Comparison of ENCODE assay signal across 9 mouse cellular contexts in the genomic region with DNA sequence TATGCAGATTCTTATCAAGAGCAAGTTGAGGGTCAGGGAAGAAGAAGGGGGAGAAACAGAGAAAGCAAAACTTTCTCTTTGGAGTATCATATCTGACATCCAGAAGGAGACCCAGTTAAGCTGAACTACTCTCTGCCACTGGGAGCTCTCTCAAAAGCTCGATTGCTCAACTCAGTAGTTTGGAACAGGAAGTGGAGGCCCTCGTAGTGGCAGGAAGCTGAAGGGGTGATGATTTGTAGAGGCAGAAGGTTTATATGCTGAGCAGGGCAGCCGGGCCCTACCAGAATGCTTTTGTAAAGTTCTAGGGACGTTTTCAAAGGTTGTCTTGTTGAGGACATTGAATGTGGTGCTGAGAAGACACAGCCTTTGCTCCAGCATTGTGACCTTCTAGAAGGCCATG. TPM values are rescaled to one million over a fixed set of nuclear protein-coding genes. Genes with fewer than 3 reads are reported as not detected.
DNase-seq lines count a peak whose midpoint lies in the region; ATAC-seq and TF ChIP-seq lines count a peak whose summit lies in the region.
"Had no signal": no experiment of that assay in that cellular context is flagged by ENCODE, and none has a peak within 500 bp of the region (broad histone marks: within the 10 kb centered on the region; RNA-seq: fewer than 3 reads in every experiment).

No protein-coding gene starts in this region.

- no peak overlapping the region for H3K9ac ChIP-seq in hindbrain, embryonic 11.5 days (ENCODE audit: low read depth, low read length)
- no peak overlapping the region for H3K9ac ChIP-seq in midbrain, embryonic 14.5 days (replicated peaks; ENCODE audit: low read length)

- intact Hi-C loops in gastrocnemius, adult 2 months (cut with DNase I) = no loop called here

- H3K9me3 ChIP-seq in hindbrain, embryonic 11.5 days (ENCODE audit: control insufficient read depth, low read length) = no peaks in the 10 kb centered on the region
- no peaks in the 10 kb centered on the region for H3K9me3 ChIP-seq in midbrain, embryonic 14.5 days (ENCODE audit: control insufficient read depth, low read length)

- H3K27ac ChIP-seq in gastrocnemius, adult 2 months = no peak overlapping the region
- H3K27ac ChIP-seq in hindbrain, embryonic 11.5 days (ENCODE audit: low read depth, low read length) = no peak overlapping the region
- no peak overlapping the region for H3K27ac ChIP-seq in midbrain, embryonic 14.5 days (replicated peaks; ENCODE audit: low read depth, low read length)

- peaks cover 19% of the 10 kb centered on the region for H3K27me3 ChIP-seq in hindbrain, embryonic 11.5 days (ENCODE audit: control insufficient read depth, insufficient read depth, low read length)
- H3K27me3 ChIP-seq in midbrain, embryonic 14.5 days (ENCODE audit: control insufficient read depth, insufficient read depth, low read length) = peaks cover 15% of the 10 kb centered on the region

- ATAC-seq in inflammation-experienced regulatory T-cells, adult 6 months = peak; percentile 93
- ATAC-seq in monocyte, adult 5-6 weeks (replicated peaks; ENCODE audit: insufficient number of reproducible peaks, low FRiP score, low TSS enrichment, poor library complexity, severe bottlenecking) = peak; percentile 67; the same call in 1 of the 2 replicates
- ATAC-seq in hindbrain, embryonic 11.5 days (ENCODE audit: low FRiP score) = no peak
- ATAC-seq in midbrain, embryonic 14.5 days (ENCODE audit: low FRiP score, low TSS enrichment) = no peak

- H3K4me3 ChIP-seq in gastrocnemius, adult 2 months = no peak overlapping the region
- H3K4me3 ChIP-seq in hindbrain, embryonic 11.5 days (ENCODE audit: low read depth, low read length) = no peak overlapping the region
- no peak overlapping the region for H3K4me3 ChIP-seq in midbrain, embryonic 14.5 days (replicated peaks; ENCODE audit: low read depth, low read length)

- no peak overlapping the region for H3K4me2 ChIP-seq in hindbrain, embryonic 11.5 days (replicated peaks; ENCODE audit: low read depth, low read length)
- no peak overlapping the region for H3K4me2 ChIP-seq in midbrain, embryonic 14.5 days (ENCODE audit: low read length)
- H3K4me2 ChIP-seq: midbrain, embryonic 11.5 days had no signal

- no peaks in the 10 kb centered on the region for H3K36me3 ChIP-seq in hindbrain, embryonic 11.5 days (ENCODE audit: control insufficient read depth, insufficient read depth, low read length)
- H3K36me3 ChIP-seq in midbrain, embryonic 14.5 days (ENCODE audit: control insufficient read depth, insufficient read depth, low read length) = no peaks in the 10 kb centered on the region

- no peak for TF ChIP-seq CTCF in gastrocnemius, adult 2 months (IDR thresholded peaks at IDR 0.05)

- peak; percentile 27 for DNase-seq in gastrocnemius, adult 2 months
- no peak for DNase-seq in gastrocnemius, postnatal 4 days (ENCODE audit: low spot score in 2 of 2)
- peak; percentile 61 for DNase-seq in CD4-positive helper T cell, adult 2 months (ENCODE audit: low read depth, low spot score)
- DNase-seq in hindbrain, embryonic 11.5 days (ENCODE audit: low spot score) = no peak
- no peak for DNase-seq in midbrain, embryonic 14.5 days
- DNase-seq in retina, postnatal 1 day = no peak

- no peaks in the 10 kb centered on the region for H3K4me1 ChIP-seq in hindbrain, embryonic 11.5 days (replicated peaks; ENCODE audit: control insufficient read depth, insufficient read depth, low read length)
- no peaks in the 10 kb centered on the region for H3K4me1 ChIP-seq in midbrain, embryonic 14.5 days (ENCODE audit: control insufficient read depth, insufficient read depth, low read length)

- 65% methylated on average over 4 of the region's 4 CpGs for WGBS in hindbrain, embryonic 11.5 days
- 71% methylated on average over 4 of the region's 4 CpGs for WGBS in midbrain, embryonic 14.5 days

RNA-seq across cellular contexts. Expression of a gene that starts 5.1 kb away (rescaled TPM):
- total RNA-seq in gastrocnemius, adult 2 months (2021) = 1 to 10 TPM; 1.7 to 3.5 TPM
- total RNA-seq in gastrocnemius, postnatal 4 days (2021) = 1 to 10 TPM; 5.5 to 5.7 TPM
- 10 to 100 TPM in 2 of 3 experiments, 1 to 10 TPM in 1; 9.1 to 39.1 (median 33.5) TPM for polyA plus RNA-seq in inflammation-experienced regulatory T-cells, adult 6 months (2017; shearing (Covaris generic))
- total RNA-seq in monocyte, adult 5-6 weeks (2017) = 3.1 to 14.0 TPM (median 4.5 TPM) in 3 replicates
- polyA plus RNA-seq in hindbrain, embryonic 11.5 days (2014; fragmentation: Nextera tagmentation; extraction: Ambion mirVana) = 1.8 and 2.3 TPM in 2 replicates
- 17.1 and 17.2 TPM in 2 replicates for polyA plus RNA-seq in midbrain, embryonic 14.5 days (2014; fragmentation: Nextera tagmentation; extraction: Ambion mirVana)

Comparison
In these comparisons a context has a peak if more than half of its experiments do, and no peak if none do; other contexts are left out.
1. DNase-seq: peak in gastrocnemius, adult 2 months (single experiment) and CD4-positive helper T cell, adult 2 months (single experiment); none in gastrocnemius, postnatal 4 days (0 of 2), hindbrain, embryonic 11.5 days (single experiment), midbrain, embryonic 14.5 days (single experiment) and retina, postnatal 1 day (single experiment).
2. ATAC-seq: peak in inflammation-experienced regulatory T-cells, adult 6 months (single experiment) and monocyte, adult 5-6 weeks (single experiment); none in hindbrain, embryonic 11.5 days (single experiment) and midbrain, embryonic 14.5 days (single experiment).